Mouse (Mus musculus): ENCODE measurements around the gene Optn. TPM values are rescaled to one million over a fixed set of nuclear protein-coding genes. Genes with fewer than 3 reads are reported as not detected.
"Not testable (repeated sequence)": the region's sequence is repeated elsewhere in the genome, so short reads cannot be mapped to it uniquely, and the experiment has no call there.

Optn gene
- polyA plus RNA-seq, 1 experiment from 2014 or later, result 18.9 TPM

GRCm38 (mm10) chr2:5080053-5080787 lies 16.4 kb upstream of the Optn start:
- Histone ChIP-seq H3K4me2 (peak overlapping the region; percentile 74), H3K27me3 (replicated peaks) (no peaks in the 10 kb centered on the region), H3K4me1 (peaks cover 6% of the 10 kb centered on the region), H3K9ac (replicated peaks) (peak overlapping the region; percentile 38), H3K9me3 (replicated peaks) (no peaks in the 10 kb centered on the region), H3K36me3 (no peaks in the 10 kb centered on the region), H3K4me3 (replicated peaks) (peak overlapping the region; percentile 38), H3K27ac (replicated peaks) (no peak overlapping the region)
- WGBS, result 5% methylated on average over 14 of the region's 14 CpGs
- ATAC-seq (ENCODE audit: low FRiP score), result peak; percentile 89

GRCm38 (mm10) chr2:5077937-5078336 lies 14.1 kb upstream of the Optn start:
- H3K36me3 ChIP-seq, result no peaks in the 10 kb centered on the region
- no peak overlapping the region for H3K4me2 ChIP-seq
- H3K4me1 ChIP-seq, result peaks cover 6% of the 10 kb centered on the region
- H3K27ac ChIP-seq (replicated peaks), result no peak overlapping the region
- H3K4me3 ChIP-seq (replicated peaks), result no peak overlapping the region
- no peaks in the 10 kb centered on the region for H3K27me3 ChIP-seq (replicated peaks)
- no peaks in the 10 kb centered on the region for H3K9me3 ChIP-seq (replicated peaks)
- no peak overlapping the region for H3K9ac ChIP-seq (replicated peaks)
- ATAC-seq (ENCODE audit: low FRiP score), result no peak
- WGBS, result 67% methylated on average over 2 of the region's 2 CpGs

- Histone ChIP-seq H3K9me3 (replicated peaks) (no peaks in the 10 kb centered on the region), H3K36me3 (no peaks in the 10 kb centered on the region), H3K4me2 (no peak overlapping the region), H3K4me3 (replicated peaks) (no peak overlapping the region), H3K9ac (replicated peaks) (no peak overlapping the region), H3K27me3 (replicated peaks) (no peaks in the 10 kb centered on the region), H3K27ac (replicated peaks) (no peak overlapping the region), H3K4me1 (peaks cover 6% of the 10 kb centered on the region)
- WGBS, result 88% methylated on average over 2 of the region's 2 CpGs
- ATAC-seq (ENCODE audit: low FRiP score), result no peak
These were observed 13.6 kb upstream of the Optn start for GRCm38 (mm10) chr2:5077490-5077889.

GRCm38 (mm10) chr2:5075856-5076255 lies 12.0 kb upstream of the Optn start:
- Histone ChIP-seq H3K9me3 (replicated peaks) (no peaks in the 10 kb centered on the region), H3K9ac (replicated peaks) (no peak overlapping the region), H3K4me3 (replicated peaks) (no peak overlapping the region), H3K4me2 (no peak overlapping the region), H3K27me3 (replicated peaks) (no peaks in the 10 kb centered on the region), H3K27ac (replicated peaks) (no peak overlapping the region), H3K4me1 (peaks cover 6% of the 10 kb centered on the region), H3K36me3 (no peaks in the 10 kb centered on the region)
- ATAC-seq (ENCODE audit: low FRiP score), result no peak

GRCm38 (mm10) chr2:5075432-5075831 lies 11.6 kb upstream of the Optn start:
- H3K27ac ChIP-seq (replicated peaks), result no peak overlapping the region
- no peaks in the 10 kb centered on the region for H3K36me3 ChIP-seq
- H3K9me3 ChIP-seq (replicated peaks), result no peaks in the 10 kb centered on the region
- peaks cover 2% of the 10 kb centered on the region for H3K4me1 ChIP-seq
- no peak overlapping the region for H3K4me2 ChIP-seq
- H3K9ac ChIP-seq (replicated peaks), result no peak overlapping the region
- no peaks in the 10 kb centered on the region for H3K27me3 ChIP-seq (replicated peaks)
- ATAC-seq (ENCODE audit: low FRiP score), result no peak
- no peak overlapping the region for H3K4me3 ChIP-seq (replicated peaks)
- 62% methylated on average over 2 of the region's 2 CpGs for WGBS

- no peaks in the 10 kb centered on the region for H3K9me3 ChIP-seq (replicated peaks)
- H3K4me2 ChIP-seq, result no peak overlapping the region
- H3K27ac ChIP-seq (replicated peaks), result no peak overlapping the region
- no peaks in the 10 kb centered on the region for H3K36me3 ChIP-seq
- no peak overlapping the region for H3K4me3 ChIP-seq (replicated peaks)
- no peaks in the 10 kb centered on the region for H3K4me1 ChIP-seq
- no peak overlapping the region for H3K9ac ChIP-seq (replicated peaks)
- WGBS, result 97% methylated on average over 3 of the region's 3 CpGs
- H3K27me3 ChIP-seq (replicated peaks), result no peaks in the 10 kb centered on the region
- ATAC-seq (ENCODE audit: low FRiP score), result no peak
These were observed 9.9 kb upstream of the Optn start for GRCm38 (mm10) chr2:5073785-5074184.

- H3K9ac ChIP-seq (replicated peaks), result no peak overlapping the region
- H3K9me3 ChIP-seq (replicated peaks), result no peaks in the 10 kb centered on the region
- H3K27me3 ChIP-seq (replicated peaks), result peaks cover under 1% of the 10 kb centered on the region; the same call in 1 of the 2 replicates
- H3K36me3 ChIP-seq, result no peaks in the 10 kb centered on the region
- H3K4me1 ChIP-seq, result peaks cover 11% of the 10 kb centered on the region
- ATAC-seq (ENCODE audit: low FRiP score), result no peak
- no peak overlapping the region for H3K4me2 ChIP-seq
- no peak overlapping the region for H3K27ac ChIP-seq (replicated peaks)
- no peak overlapping the region for H3K4me3 ChIP-seq (replicated peaks)
- WGBS, result 93% methylated on average over 4 of the region's 4 CpGs
These were observed 4.1 kb upstream of the Optn start for GRCm38 (mm10) chr2:5067951-5068350.

- not testable (repeated sequence) for H3K9ac ChIP-seq (replicated peaks); H3K9me3 ChIP-seq (replicated peaks); H3K4me2 ChIP-seq; H3K27ac ChIP-seq (replicated peaks); H3K4me3 ChIP-seq (replicated peaks); H3K27me3 ChIP-seq (replicated peaks); H3K36me3 ChIP-seq; ATAC-seq (ENCODE audit: low FRiP score)
- 93% methylated on average over 2 of the region's 2 CpGs for WGBS
- peaks cover 18% of the 10 kb centered on the region for H3K4me1 ChIP-seq
These were observed 3.4 kb upstream of the Optn start for GRCm38 (mm10) chr2:5067254-5067653.

- H3K4me3 ChIP-seq (replicated peaks), result peak overlapping the region; percentile 64
- WGBS, result 31% methylated on average over 4 of the region's 4 CpGs
- peaks cover 4% of the 10 kb centered on the region; the same call in 1 of the 2 replicates for H3K27me3 ChIP-seq (replicated peaks)
- no peaks in the 10 kb centered on the region for H3K9me3 ChIP-seq (replicated peaks)
- ATAC-seq (ENCODE audit: low FRiP score), result peak; percentile 63
- H3K27ac ChIP-seq (replicated peaks), result no peak overlapping the region
- peak overlapping the region; percentile 84 for H3K4me2 ChIP-seq
- no peaks in the 10 kb centered on the region for H3K36me3 ChIP-seq
- peak overlapping the region; percentile 56; the same call in 1 of the 2 replicates for H3K9ac ChIP-seq (replicated peaks)
- H3K4me1 ChIP-seq, result peaks cover 19% of the 10 kb centered on the region
These were observed 396 bp upstream of the Optn start for GRCm38 (mm10) chr2:5064247-5064646.

- WGBS, result 47% methylated on average over 16 of the region's 16 CpGs
- Histone ChIP-seq H3K4me1 (peaks cover 19% of the 10 kb centered on the region), H3K9ac (replicated peaks) (no peak overlapping the region), H3K4me3 (replicated peaks) (peak overlapping the region; percentile 64), H3K9me3 (replicated peaks) (no peaks in the 10 kb centered on the region), H3K27ac (replicated peaks) (no peak overlapping the region), H3K27me3 (replicated peaks) (peaks cover 4% of the 10 kb centered on the region; the same call in 1 of the 2 replicates), H3K4me2 (peak overlapping the region; percentile 84), H3K36me3 (no peaks in the 10 kb centered on the region)
- no peak for ATAC-seq (ENCODE audit: low FRiP score)
These were observed 1.2 kb downstream of the Optn start for GRCm38 (mm10) chr2:5062496-5063298.

GRCm38 (mm10) chr2:5061133-5061708 lies 2.6 kb downstream of the Optn start:
- H3K4me2 ChIP-seq, result no peak overlapping the region
- ATAC-seq (ENCODE audit: low FRiP score), result no peak
- WGBS, result 84% methylated on average over 8 of the region's 8 CpGs
- H3K27ac ChIP-seq (replicated peaks), result no peak overlapping the region
- H3K27me3 ChIP-seq (replicated peaks), result peaks cover 4% of the 10 kb centered on the region; the same call in 1 of the 2 replicates
- no peak overlapping the region for H3K4me3 ChIP-seq (replicated peaks)
- H3K9me3 ChIP-seq (replicated peaks), result no peaks in the 10 kb centered on the region
- H3K9ac ChIP-seq (replicated peaks), result no peak overlapping the region
- peaks cover 19% of the 10 kb centered on the region for H3K4me1 ChIP-seq
- no peaks in the 10 kb centered on the region for H3K36me3 ChIP-seq

All from neural tube, embryonic 15.5 days (tissue).